Mouse (Mus musculus): ENCODE data around the gene Cnot9. TPM values are rescaled to one million over a fixed set of nuclear protein-coding genes. Genes with fewer than 3 reads are reported as not detected.

Cnot9 gene
- polyA plus RNA-seq, 1 experiment from 2014 or later, result 20.9 TPM

GRCm38 (mm10) chr1:74542451-74542961, 36.6 kb downstream of the Cnot9 start, which contains the start of gene Plcd4:
TSS of gene Plcd4 (plus strand) at chr1:74542888.
- DNase-seq (ENCODE audit: low spot score) (peak; percentile 29), ATAC-seq (no peak; the same call in 1 of the 2 replicates)
- no peaks in the 10 kb centered on the region for H3K27me3 ChIP-seq (replicated peaks; ENCODE audit: insufficient read depth, low read length)
- H3K4me1 ChIP-seq (ENCODE audit: insufficient read depth, low read depth, low read length), result no peaks in the 10 kb centered on the region
- no peak within 1 kb of the TSS for H3K27ac ChIP-seq (ENCODE audit: low read length)
- TF ChIP-seq EP300 (IDR thresholded peaks at IDR 0.05) (no peak), CTCF (IDR thresholded peaks at IDR 0.05) (no peak)
- H3K4me2 ChIP-seq (replicated peaks; ENCODE audit: low read depth, low read length), result peak within 1 kb of the TSS; percentile 22; the same call in 1 of the 2 replicates
- no peaks in the 10 kb centered on the region for H3K9me3 ChIP-seq (ENCODE audit: low read length)
- no peaks in the 10 kb centered on the region for H3K36me3 ChIP-seq (ENCODE audit: insufficient read depth, low read length)
- H3K4me3 ChIP-seq (ENCODE audit: low read depth, low read length), result no peak within 1 kb of the TSS
- 6% methylated on average over 6 of the region's 6 CpGs for WGBS
- no peak within 1 kb of the TSS for H3K9ac ChIP-seq (replicated peaks; ENCODE audit: low read depth)

- Histone ChIP-seq H3K4me2 (replicated peaks; ENCODE audit: low read depth, low read length) (0 out of 2 replicates have a peak within 1 kb of the TSS, but pooled peaks have one; percentile 22), H3K9me3 (ENCODE audit: low read length) (no peaks in the 10 kb centered on the region), H3K36me3 (ENCODE audit: insufficient read depth, low read length) (no peaks in the 10 kb centered on the region), H3K4me1 (ENCODE audit: insufficient read depth, low read depth, low read length) (no peaks in the 10 kb centered on the region), H3K9ac (replicated peaks; ENCODE audit: low read depth) (no peak within 1 kb of the TSS), H3K27ac (ENCODE audit: low read length) (no peak within 1 kb of the TSS), H3K27me3 (replicated peaks; ENCODE audit: insufficient read depth, low read length) (no peaks in the 10 kb centered on the region), H3K4me3 (ENCODE audit: low read depth, low read length) (no peak within 1 kb of the TSS)
- WGBS, result 59% methylated on average over 4 of the region's 4 CpGs
- DNase-seq (ENCODE audit: low spot score), result no peak
- TF ChIP-seq CTCF (IDR thresholded peaks at IDR 0.05) (no peak), EP300 (IDR thresholded peaks at IDR 0.05) (no peak)
- ATAC-seq, result no peak
These were observed 38.3 kb downstream of the Cnot9 start, which contains the start of gene Usp37 for GRCm38 (mm10) chr1:74544184-74544583. TSS of gene Usp37 (minus strand) at chr1:74544284.

GRCm38 (mm10) chr1:74559061-74559460, 53.2 kb downstream of the Cnot9 start:
- H3K4me1 ChIP-seq (ENCODE audit: insufficient read depth, low read depth, low read length), result no peaks in the 10 kb centered on the region
- no peak overlapping the region for H3K4me3 ChIP-seq (ENCODE audit: low read depth, low read length)
- H3K9ac ChIP-seq (replicated peaks; ENCODE audit: low read depth), result no peak overlapping the region
- DNase-seq (ENCODE audit: low spot score) (no peak), ATAC-seq (no peak)
- H3K27ac ChIP-seq (ENCODE audit: low read length), result no peak overlapping the region
- no peaks in the 10 kb centered on the region for H3K36me3 ChIP-seq (ENCODE audit: insufficient read depth, low read length)
- H3K27me3 ChIP-seq (replicated peaks; ENCODE audit: insufficient read depth, low read length), result no peaks in the 10 kb centered on the region
- no peaks in the 10 kb centered on the region for H3K9me3 ChIP-seq (ENCODE audit: low read length)
- no peak for TF ChIP-seq CTCF (IDR thresholded peaks at IDR 0.05)
- TF ChIP-seq EP300 (IDR thresholded peaks at IDR 0.05), result no peak
- H3K4me2 ChIP-seq (replicated peaks; ENCODE audit: low read depth, low read length), result no peak overlapping the region
- 78% methylated on average over 5 of the region's 5 CpGs for WGBS

GRCm38 (mm10) chr1:74565834-74566233, 60.0 kb downstream of the Cnot9 start:
- 91% methylated on average over 6 of the region's 6 CpGs for WGBS
- H3K36me3 ChIP-seq (ENCODE audit: insufficient read depth, low read length), result peaks cover 33% of the 10 kb centered on the region
- no peak for TF ChIP-seq CTCF (IDR thresholded peaks at IDR 0.05)
- no peak for TF ChIP-seq EP300 (IDR thresholded peaks at IDR 0.05)
- H3K4me1 ChIP-seq (ENCODE audit: insufficient read depth, low read depth, low read length), result no peaks in the 10 kb centered on the region
- H3K9ac ChIP-seq (replicated peaks; ENCODE audit: low read depth), result no peak overlapping the region
- H3K9me3 ChIP-seq (ENCODE audit: low read length), result no peaks in the 10 kb centered on the region
- ATAC-seq (no peak), DNase-seq (ENCODE audit: low spot score) (no peak)
- H3K4me2 ChIP-seq (replicated peaks; ENCODE audit: low read depth, low read length), result no peak overlapping the region
- no peaks in the 10 kb centered on the region for H3K27me3 ChIP-seq (replicated peaks; ENCODE audit: insufficient read depth, low read length)
- H3K4me3 ChIP-seq (ENCODE audit: low read depth, low read length), result no peak overlapping the region
- H3K27ac ChIP-seq (ENCODE audit: low read length), result no peak overlapping the region

GRCm38 (mm10) chr1:74569739-74570719, 64.2 kb downstream of the Cnot9 start:
- Histone ChIP-seq H3K4me1 (ENCODE audit: insufficient read depth, low read depth, low read length) (no peaks in the 10 kb centered on the region), H3K4me3 (ENCODE audit: low read depth, low read length) (no peak overlapping the region), H3K36me3 (ENCODE audit: insufficient read depth, low read length) (peaks cover 63% of the 10 kb centered on the region), H3K4me2 (replicated peaks; ENCODE audit: low read depth, low read length) (no peak overlapping the region), H3K27me3 (replicated peaks; ENCODE audit: insufficient read depth, low read length) (no peaks in the 10 kb centered on the region), H3K27ac (ENCODE audit: low read length) (no peak overlapping the region), H3K9me3 (ENCODE audit: low read length) (no peaks in the 10 kb centered on the region), H3K9ac (replicated peaks; ENCODE audit: low read depth) (no peak overlapping the region)
- no peak for ATAC-seq
- TF ChIP-seq CTCF (IDR thresholded peaks at IDR 0.05) (peak; percentile 22; the same call in 1 of the 2 replicates), EP300 (IDR thresholded peaks at IDR 0.05) (no peak)
- WGBS, result 90% methylated on average over 29 of the region's 29 CpGs
- no peak for DNase-seq (ENCODE audit: low spot score)

Other genes starting within 250 kb of the Cnot9 start
- 0.18 and 0.30 TPM in 2 replicates for gene Gpbar1, start 227.5 kb upstream of the Cnot9 start, polyA plus RNA-seq (2015; fragmentation: Nextera tagmentation; extraction: Ambion mirVana)
- 213 and 214 TPM in 2 replicates for gene Aamp, start 221.3 kb upstream of the Cnot9 start, polyA plus RNA-seq (2015; fragmentation: Nextera tagmentation; extraction: Ambion mirVana)
- gene Pnkd, start 221.1 kb upstream of the Cnot9 start, polyA plus RNA-seq (2015; fragmentation: Nextera tagmentation; extraction: Ambion mirVana), result 88.7 and 91.4 TPM in 2 replicates
- gene Tmbim1, start 200.4 kb upstream of the Cnot9 start, polyA plus RNA-seq (2015; fragmentation: Nextera tagmentation; extraction: Ambion mirVana), result 148 and 149 TPM in 2 replicates
- gene Catip, start 143.9 kb upstream of the Cnot9 start, polyA plus RNA-seq (2015; fragmentation: Nextera tagmentation; extraction: Ambion mirVana), result 3.4 and 5.1 TPM in 2 replicates
- 4.6 and 4.8 TPM in 2 replicates for gene Slc11a1, start 130.9 kb upstream of the Cnot9 start, polyA plus RNA-seq (2015; fragmentation: Nextera tagmentation; extraction: Ambion mirVana)
- 72.5 and 75.0 TPM in 2 replicates for gene Ctdsp1, start 114.5 kb upstream of the Cnot9 start, polyA plus RNA-seq (2015; fragmentation: Nextera tagmentation; extraction: Ambion mirVana)
- 0.75 and 1.3 TPM in 2 replicates for gene Vil1, start 96.7 kb upstream of the Cnot9 start, polyA plus RNA-seq (2015; fragmentation: Nextera tagmentation; extraction: Ambion mirVana)
- 0.27 and 0.90 TPM in 2 replicates for gene Plcd4, start 36.8 kb downstream of the Cnot9 start, polyA plus RNA-seq (2015; fragmentation: Nextera tagmentation; extraction: Ambion mirVana)
- gene Usp37, start 38.2 kb downstream of the Cnot9 start, polyA plus RNA-seq (2015; fragmentation: Nextera tagmentation; extraction: Ambion mirVana), result 9.1 and 9.8 TPM in 2 replicates
- 2.7 and 3.1 TPM in 2 replicates for gene Zfp142, start 82.2 kb downstream of the Cnot9 start, polyA plus RNA-seq (2015; fragmentation: Nextera tagmentation; extraction: Ambion mirVana)
- gene Bcs1l, start 82.2 kb downstream of the Cnot9 start, polyA plus RNA-seq (2015; fragmentation: Nextera tagmentation; extraction: Ambion mirVana), result 7.1 and 8.3 TPM in 2 replicates
- gene Rnf25, start 95.3 kb downstream of the Cnot9 start, polyA plus RNA-seq (2015; fragmentation: Nextera tagmentation; extraction: Ambion mirVana), result 26.6 and 26.9 TPM in 2 replicates
- 12.5 and 16.3 TPM in 2 replicates for gene Stk36, start 95.4 kb downstream of the Cnot9 start, polyA plus RNA-seq (2015; fragmentation: Nextera tagmentation; extraction: Ambion mirVana)
- gene Ttll4, start 155.7 kb downstream of the Cnot9 start, polyA plus RNA-seq (2015; fragmentation: Nextera tagmentation; extraction: Ambion mirVana), result 4.2 and 4.7 TPM in 2 replicates
- gene Cyp27a1, start 207.5 kb downstream of the Cnot9 start, polyA plus RNA-seq (2015; fragmentation: Nextera tagmentation; extraction: Ambion mirVana), result 5.2 and 5.4 TPM in 2 replicates
- 2.6 and 4.6 TPM in 2 replicates for gene Prkag3, start 243.2 kb downstream of the Cnot9 start, polyA plus RNA-seq (2015; fragmentation: Nextera tagmentation; extraction: Ambion mirVana)

Measured in lung, postnatal 0 days (tissue).